Mouse (Mus musculus) MEL (cell line): ENCODE measurements at regions not wholly inside any gene's neighbourhood (a gene's known extent, or its start where the extent isn't known, plus 50 kb on each side); places are given as distances from the start of the nearest gene placed in this dataset.

Experiments used
- DNase-seq: peaks from one replicate; pipeline ENCODE4 v3.0.0; 2011; ENCODE audit warnings: low read depth, low spot score
- H3K27ac ChIP-seq: 2 replicates; pipeline ENCODE4 v1.5.1; 2012; ENCODE audit warnings: low read depth, mild to moderate bottlenecking, control low read depth, low read length, moderate library complexity; ENCODE audit not compliant: control insufficient read depth
- H3K27me3 ChIP-seq, 2 experiments: fragments of 150-350 bp in 1 of 2; sonication (generic) in 1 of 2; 2 replicates each; pipeline ENCODE4 v1.6.1; 2012; ENCODE audit warnings: low read length in 2 of 2, mild to moderate bottlenecking in 2 of 2, improper control_type of control experiment in 1 of 2, moderate library complexity in 1 of 2; ENCODE audit not compliant: insufficient read depth in 2 of 2, control insufficient read depth in 1 of 2
- H3K36me3 ChIP-seq, 2 experiments: 2 replicates each; pipeline ENCODE4 v1.6.1; 2012 to 2014; ENCODE audit warnings: low read length in 2 of 2, improper control_type of control experiment in 1 of 2, inconsistent platforms in 1 of 2, mild to moderate bottlenecking in 1 of 2; ENCODE audit not compliant: insufficient read depth in 2 of 2, control insufficient read depth in 1 of 2
- H3K4me1 ChIP-seq, 2 experiments: fragments of 150-350 bp in 1 of 2; sonication (generic) in 1 of 2; 2 replicates each; pipeline ENCODE4 v1.6.1; 2012; ENCODE audit warnings: low read length in 2 of 2, improper control_type of control experiment in 1 of 2, mild to moderate bottlenecking in 1 of 2; ENCODE audit not compliant: insufficient read depth in 2 of 2, control insufficient read depth in 1 of 2
- H3K4me3 ChIP-seq, 2 experiments: fragments of 150-350 bp in 1 of 2; sonication (generic) in 1 of 2; 2 replicates each; pipeline ENCODE4 v1.5.1; 2012; ENCODE audit warnings: low read depth in 2 of 2, low read length in 2 of 2, mild to moderate bottlenecking in 2 of 2, moderate library complexity in 2 of 2, control low read depth in 1 of 2, improper control_type of control experiment in 1 of 2; ENCODE audit not compliant: control insufficient read depth in 1 of 2, insufficient read depth in 1 of 2
- H3K79me2 ChIP-seq: 2 replicates; pipeline ENCODE4 v1.6.1; 2012; ENCODE audit warnings: mild to moderate bottlenecking, low read length, moderate library complexity; ENCODE audit not compliant: control insufficient read depth, poor library complexity, insufficient read depth
- H3K9ac ChIP-seq: 2 replicates; pipeline ENCODE4 v1.6.1; 2012; ENCODE audit warnings: low read depth, mild to moderate bottlenecking, control low read depth, low read length, moderate library complexity; ENCODE audit not compliant: control insufficient read depth, poor library complexity, severe bottlenecking
- H3K9me3 ChIP-seq: fragments of 150-350 bp; sonication (generic); replicated peaks from 2 replicates; pipeline ENCODE4 v1.6.1; 2012; ENCODE audit warnings: mild to moderate bottlenecking, low read length, improper control_type of control experiment, moderate library complexity; ENCODE audit not compliant: insufficient read depth
- CTCF ChIP-seq, 3 experiments: IDR thresholded peaks in 2 of 3; conservative IDR thresholded peaks in 1 of 3; 2 replicates each; pipeline ENCODE4 v1.5.1; 2011 to 2012; ENCODE audit warnings: low read length in 3 of 3, low read depth in 2 of 3, mild to moderate bottlenecking in 2 of 3, improper control_type of control experiment in 1 of 3, inconsistent platforms in 1 of 3, mixed read lengths in 1 of 3, moderate library complexity in 1 of 3; ENCODE audit not compliant: control insufficient read depth in 1 of 3, insufficient read depth in 1 of 3, poor library complexity in 1 of 3, severe bottlenecking in 1 of 3
- ELF1 ChIP-seq: IDR thresholded peaks from 2 replicates; pipeline ENCODE4 v1.6.1; 2014; ENCODE audit warnings: low read depth, mild to moderate bottlenecking, inconsistent platforms, low read length, improper control_type of control experiment, moderate library complexity
- EP300 ChIP-seq, 2 experiments: IDR thresholded peaks; 2 replicates each; pipeline ENCODE4 v1.6.1; 2011; ENCODE audit warnings: improper control_type of control experiment in 2 of 2, low read length in 2 of 2, low read depth in 1 of 2, mild to moderate bottlenecking in 1 of 2
- ETS1 ChIP-seq: IDR thresholded peaks from 2 replicates; pipeline ENCODE4 v1.6.1; 2012; ENCODE audit warnings: low read depth, mild to moderate bottlenecking, inconsistent platforms, low read length, improper control_type of control experiment, moderate library complexity
- MAX ChIP-seq: IDR thresholded peaks from 2 replicates; pipeline ENCODE4 v1.6.1; 2011; ENCODE audit warnings: low read length, improper control_type of control experiment
- MEF2A ChIP-seq: IDR thresholded peaks from 2 replicates; pipeline ENCODE4 v1.6.1; 2014; ENCODE audit warnings: low read depth, mild to moderate bottlenecking, inconsistent platforms, low read length, improper control_type of control experiment; ENCODE audit not compliant: poor library complexity, insufficient replicate concordance, severe bottlenecking; ENCODE audit errors: extremely low read depth
- MXI1 ChIP-seq: IDR thresholded peaks from 2 replicates; pipeline ENCODE4 v1.6.1; 2011; ENCODE audit warnings: mild to moderate bottlenecking, low read depth, low read length, improper control_type of control experiment
- MYB ChIP-seq: IDR thresholded peaks from 2 replicates; pipeline ENCODE4 v1.6.1; 2011; ENCODE audit warnings: mild to moderate bottlenecking, low read depth, low read length, improper control_type of control experiment
- NRF1 ChIP-seq: IDR thresholded peaks from 2 replicates; pipeline ENCODE4 v1.6.1; 2014; ENCODE audit warnings: low read depth, mild to moderate bottlenecking, inconsistent platforms, low read length, improper control_type of control experiment, moderate library complexity; ENCODE audit not compliant: poor library complexity, insufficient read depth, severe bottlenecking
- POLR2A ChIP-seq, 2 experiments: IDR thresholded peaks; 2 replicates each; pipeline ENCODE4 v1.6.1; 2011 to 2012; ENCODE audit warnings: low read length in 2 of 2, mild to moderate bottlenecking in 2 of 2, control low read depth in 1 of 2, improper control_type of control experiment in 1 of 2, low read depth in 1 of 2, moderate library complexity in 1 of 2; ENCODE audit not compliant: control insufficient read depth in 1 of 2, insufficient read depth in 1 of 2, poor library complexity in 1 of 2
- POLR2AphosphoS2 ChIP-seq: IDR thresholded peaks from 2 replicates; pipeline ENCODE4 v1.6.1; 2011; ENCODE audit warnings: low read length, improper control_type of control experiment
- POLR2AphosphoS5 ChIP-seq: IDR thresholded peaks from 2 replicates; pipeline ENCODE4 v1.6.1; 2012; ENCODE audit warnings: low read depth, borderline replicate concordance, mild to moderate bottlenecking, inconsistent platforms, low read length, moderate library complexity, mixed read lengths
- RAD21 ChIP-seq: IDR thresholded peaks from 2 replicates; pipeline ENCODE4 v1.6.1; 2011; ENCODE audit warnings: mild to moderate bottlenecking, low read depth, low read length, improper control_type of control experiment
- SMC3 ChIP-seq: IDR thresholded peaks from 2 replicates; pipeline ENCODE4 v1.6.1; 2011; ENCODE audit warnings: low read depth, low read length, improper control_type of control experiment
- TAL1 ChIP-seq: IDR thresholded peaks from 2 replicates; pipeline ENCODE4 v1.6.1; 2012; ENCODE audit warnings: mild to moderate bottlenecking, inconsistent platforms, low read length, moderate library complexity, mixed read lengths
- USF1 ChIP-seq: IDR thresholded peaks from 2 replicates; pipeline ENCODE4 v1.6.1; 2014; ENCODE audit warnings: low read depth, mild to moderate bottlenecking, inconsistent platforms, low read length, improper control_type of control experiment, moderate library complexity
- USF2 ChIP-seq, 2 experiments: IDR thresholded peaks; 2 replicates each; pipeline ENCODE4 v1.6.1; 2011 to 2012; ENCODE audit warnings: improper control_type of control experiment in 2 of 2, low read length in 2 of 2, borderline replicate concordance in 1 of 2, inconsistent platforms in 1 of 2, low read depth in 1 of 2, mild to moderate bottlenecking in 1 of 2; ENCODE audit not compliant: insufficient read depth in 1 of 2
- ZC3H11A ChIP-seq: IDR thresholded peaks from 2 replicates; pipeline ENCODE4 v1.6.1; 2012; ENCODE audit warnings: low read depth, mild to moderate bottlenecking, inconsistent platforms, low read length, improper control_type of control experiment
- ZKSCAN1 ChIP-seq: IDR thresholded peaks from 2 replicates; pipeline ENCODE4 v1.6.1; 2012; ENCODE audit warnings: low read depth, mild to moderate bottlenecking, inconsistent platforms, low read length, improper control_type of control experiment, moderate library complexity
- ZNF384 ChIP-seq: IDR thresholded peaks from 2 replicates; pipeline ENCODE4 v1.6.1; 2012; ENCODE audit warnings: low read depth, mild to moderate bottlenecking, inconsistent platforms, low read length, improper control_type of control experiment

DNA sequence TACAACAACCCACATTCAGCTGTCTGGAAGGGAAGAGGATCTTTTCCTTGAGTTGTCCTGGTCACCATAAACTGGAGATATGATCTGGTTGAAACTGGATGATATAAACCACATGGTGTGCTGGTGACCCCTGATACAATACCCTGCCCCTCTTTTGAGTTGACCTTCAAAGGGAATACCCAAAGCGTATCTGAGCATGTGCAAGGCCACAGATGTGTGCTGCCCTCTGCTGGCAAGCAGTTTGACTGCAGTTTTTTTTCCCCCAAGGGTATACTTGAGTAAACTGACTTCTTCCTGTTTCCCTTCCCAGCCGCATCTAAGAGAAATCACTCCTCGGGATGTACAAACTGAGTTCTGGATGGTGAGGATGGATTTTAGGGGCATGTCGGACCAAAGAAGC, 59.1 kb upstream of the Mbip start:
- Histone ChIP-seq H3K9me3 (no peaks in the 10 kb centered on the region), H3K27me3 (peaks cover 1 to 2% of the 10 kb centered on the region in 2 experiments; a peak in 2 of 4 replicates), H3K4me1 (peaks cover 0 to 2% of the 10 kb centered on the region in 2 experiments; a peak in 1 of 4 replicates), H3K79me2 (no peaks in the 10 kb centered on the region), H3K4me3 (0 out of 4 replicates have a peak overlapping the region, but pooled peaks of 1 of the 2 experiments have one; percentile 23), H3K9ac (no peak overlapping the region), H3K36me3 (peaks cover 0 to 3% of the 10 kb centered on the region in 2 experiments; a peak in 1 of 4 replicates), H3K27ac (no peak overlapping the region)
- DNase-seq, result peak; percentile 82
- peak; percentile 42; the same call in 1 of the 2 replicates for TF ChIP-seq ZNF384
- TF ChIP-seq EP300 (IDR thresholded peaks at IDR 0.05; ENCODE audit: low read depth in 1 of 2, low read length in 2 of 2), result no peak
- 0 out of 2 replicates have a peak, but pooled peaks have one; percentile 40 for TF ChIP-seq ELF1
- peak; percentile 91 for TF ChIP-seq SMC3
- TF ChIP-seq CTCF (IDR thresholded peaks at IDR 0.05 in 2 of 3, conservative IDR thresholded peaks at IDR 0.05 in 1 of 3; ENCODE audit: control insufficient read depth in 1 of 3, insufficient read depth in 1 of 3, low read depth in 2 of 3, low read length in 3 of 3, poor library complexity in 1 of 3, severe bottlenecking in 1 of 3), result peak; percentile 79 to 91 (median 90)
- no peak for TF ChIP-seq MYB
- TF ChIP-seq NRF1, result peak; percentile 73
- TF ChIP-seq RAD21, result peak; percentile 75
- peak; percentile 66 for TF ChIP-seq ZC3H11A

DNA sequence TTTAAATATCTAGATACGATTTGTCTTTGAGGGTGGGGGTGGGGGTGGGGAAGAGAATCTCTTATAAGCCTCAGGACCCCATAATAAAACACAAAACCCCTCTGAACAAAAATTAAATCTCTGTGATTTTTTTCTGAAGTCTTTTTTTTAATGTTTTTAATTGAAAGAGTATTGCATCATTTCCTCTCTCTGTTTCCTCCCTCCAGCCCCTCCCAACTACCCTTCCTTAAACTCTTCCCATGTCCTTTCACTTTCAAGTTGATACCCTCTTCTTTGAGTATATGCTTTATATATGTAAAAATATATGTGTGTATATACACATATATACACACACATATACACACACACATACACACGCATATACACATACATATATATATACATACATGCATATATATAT, 58.6 kb upstream of the Mbip start:
- peak; percentile 20 for DNase-seq
- Histone ChIP-seq H3K36me3 (peaks cover 0 to 3% of the 10 kb centered on the region in 2 experiments; a peak in 1 of 4 replicates), H3K4me1 (peaks cover 0 to 2% of the 10 kb centered on the region in 2 experiments; a peak in 1 of 4 replicates), H3K27me3 (peaks cover 1 to 2% of the 10 kb centered on the region in 2 experiments; a peak in 2 of 4 replicates), H3K27ac (no peak overlapping the region), H3K4me3 (no peak overlapping the region), H3K9me3 (no peaks in the 10 kb centered on the region), H3K9ac (no peak overlapping the region), H3K79me2 (no peaks in the 10 kb centered on the region)
- no peak for TF ChIP-seq MEF2A
- TF ChIP-seq NRF1, result no peak
- no peak for TF ChIP-seq ZKSCAN1
- TF ChIP-seq POLR2AphosphoS2, result no peak
- no peak for TF ChIP-seq POLR2AphosphoS5
- TF ChIP-seq CTCF (IDR thresholded peaks at IDR 0.05 in 2 of 3, conservative IDR thresholded peaks at IDR 0.05 in 1 of 3; ENCODE audit: control insufficient read depth in 1 of 3, insufficient read depth in 1 of 3, low read depth in 2 of 3, low read length in 3 of 3, poor library complexity in 1 of 3, severe bottlenecking in 1 of 3), result no peak
- no peak for TF ChIP-seq ETS1
- TF ChIP-seq MXI1, result no peak
- TF ChIP-seq USF2 (IDR thresholded peaks at IDR 0.05; ENCODE audit: borderline replicate concordance in 1 of 2, insufficient read depth in 1 of 2, low read depth in 1 of 2, low read length in 2 of 2), result no peak
- TF ChIP-seq SMC3, result no peak
- TF ChIP-seq TAL1, result no peak
- TF ChIP-seq USF1, result no peak
- TF ChIP-seq POLR2A (IDR thresholded peaks at IDR 0.05; ENCODE audit: control insufficient read depth in 1 of 2, insufficient read depth in 1 of 2, low read depth in 1 of 2, low read length in 2 of 2, poor library complexity in 1 of 2), result no peak
- TF ChIP-seq ZC3H11A, result no peak
- TF ChIP-seq MAX, result no peak
